Mouse (Mus musculus) lung, postnatal 0 days (tissue): ENCODE results near the gene Ltbp1.

Experiments
- CTCF ChIP-seq: IDR thresholded peaks from 2 replicates; pipeline ENCODE4 v1.5.1; 2016; ENCODE audit warnings: antibody characterized with exemption, mild to moderate bottlenecking
- EP300 ChIP-seq: IDR thresholded peaks from 2 replicates; pipeline ENCODE4 v1.6.1; 2016; ENCODE audit warnings: antibody characterized with exemption, mild to moderate bottlenecking, control low read depth

GRCm38 (mm10) chr17:75088232-75088631 lies 82.9 kb downstream of the Ltbp1 start:
- TF ChIP-seq CTCF (no peak), EP300 (no peak)
